Mouse (Mus musculus) induced T-regulatory cell, adult 2 months (primary cell): Measurements from ENCODE around the gene Tex19.2.

Source experiments
- DNase-seq: peaks from one replicate; pipeline ENCODE4 v3.0.0-alpha.2; 2012; ENCODE audit warnings: low read depth

Gene Tex19.2

GRCm38 (mm10) chr11:121118577-121118976 lies at the start of gene Tex19.2:
TSS of gene Tex19.2 (minus strand) at chr11:121118677.
- DNase-seq = no peak

DNA sequence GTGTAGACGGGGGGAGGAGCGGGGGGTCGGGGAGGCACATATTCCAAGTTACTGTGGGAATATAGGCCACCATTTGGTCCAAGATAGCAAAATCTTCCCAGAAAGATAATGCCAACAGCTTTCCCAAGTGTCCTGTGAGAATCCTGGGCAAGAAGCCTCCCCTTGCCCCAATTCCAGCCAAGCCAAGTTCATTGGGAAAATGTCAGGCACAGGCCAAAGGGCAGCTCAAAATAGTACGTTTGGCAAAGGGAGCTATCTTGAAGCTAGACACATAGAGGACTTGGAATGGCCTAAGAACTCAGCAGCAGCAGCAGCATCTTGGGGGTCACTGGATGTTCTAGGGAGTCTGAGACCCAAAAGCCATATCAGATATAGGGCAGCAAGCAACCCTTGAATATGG lies 45.3 kb upstream of the Tex19.2 start:
- no peak for DNase-seq

DNA sequence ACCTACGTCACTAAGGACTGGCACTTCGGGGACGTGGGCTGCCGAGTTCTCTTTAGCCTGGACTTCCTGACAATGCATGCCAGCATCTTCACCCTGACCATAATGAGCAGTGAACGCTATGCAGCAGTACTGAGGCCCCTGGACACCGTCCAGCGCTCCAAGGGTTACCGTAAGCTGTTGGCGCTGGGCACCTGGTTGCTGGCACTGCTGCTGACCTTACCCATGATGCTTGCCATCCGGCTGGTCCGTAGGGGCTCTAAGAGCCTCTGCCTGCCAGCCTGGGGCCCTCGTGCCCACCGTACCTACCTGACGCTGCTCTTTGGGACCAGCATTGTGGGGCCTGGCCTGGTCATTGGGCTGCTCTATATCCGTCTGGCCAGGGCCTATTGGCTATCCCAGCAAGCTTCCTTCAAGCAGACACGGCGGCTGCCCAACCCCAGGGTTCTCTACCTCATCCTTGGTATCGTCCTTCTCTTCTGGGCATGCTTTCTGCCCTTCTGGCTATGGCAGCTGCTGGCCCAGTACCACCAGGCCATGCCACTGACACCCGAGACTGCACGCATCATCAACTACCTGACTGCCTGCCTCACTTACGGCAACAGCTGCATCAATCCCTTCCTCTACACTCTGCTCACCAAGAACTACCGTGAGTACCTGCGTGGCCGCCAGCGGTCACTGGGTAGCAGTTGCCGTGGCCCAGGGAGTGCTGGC lies 42.3 kb upstream of the Tex19.2 start:
- no peak for DNase-seq

- no peak for DNase-seq
These were observed 41.5 kb upstream of the Tex19.2 start, which contains the start of gene Uts2r for GRCm38 (mm10) chr11:121159971-121160370. TSS of gene Uts2r (plus strand) at chr11:121160271.

GRCm38 (mm10) chr11:121156411-121156891 lies 38.0 kb upstream of the Tex19.2 start:
- DNase-seq = no peak

DNA sequence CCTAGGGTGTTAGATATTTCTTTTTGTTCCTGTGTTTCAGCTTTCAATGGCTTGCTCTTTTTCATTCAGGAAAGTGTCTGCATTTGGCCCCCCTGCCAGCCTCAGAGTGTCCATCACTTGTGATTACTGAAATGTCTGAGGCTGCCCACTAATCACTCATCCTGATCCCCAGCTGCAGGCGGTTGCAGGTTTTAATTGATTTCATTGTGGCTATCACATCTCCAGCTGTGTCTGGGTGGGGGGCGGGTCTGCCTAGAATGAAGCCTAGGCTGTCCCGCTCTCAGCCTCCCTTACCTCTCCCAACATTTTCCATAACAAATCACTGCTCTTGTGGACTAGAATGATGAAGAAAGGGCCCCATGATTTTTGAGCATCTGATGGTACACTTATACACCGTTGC lies 35.7 kb upstream of the Tex19.2 start:
- DNase-seq = no peak

DNA sequence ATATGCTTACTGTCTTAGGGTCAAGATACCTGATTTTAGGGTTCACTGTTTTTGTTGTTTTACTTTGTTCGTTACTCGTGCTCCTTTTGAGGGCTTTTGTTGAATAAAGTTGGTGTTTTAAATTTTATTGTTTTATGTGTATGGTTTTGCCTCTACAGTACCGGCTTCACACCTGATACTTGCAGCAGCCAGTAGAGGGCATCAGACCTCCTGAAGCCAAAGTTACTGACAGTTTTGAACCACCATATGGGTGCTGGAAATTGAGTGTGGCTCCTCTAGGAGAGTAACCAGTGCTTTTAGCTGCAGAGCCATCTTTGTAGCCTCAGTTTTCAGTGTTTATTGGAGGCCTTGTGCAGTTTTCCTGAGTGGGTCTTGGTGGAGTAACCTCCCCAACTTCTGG lies 29.7 kb upstream of the Tex19.2 start:
- DNase-seq = peak; percentile 36

GRCm38 (mm10) chr11:121145865-121146264 lies 27.4 kb upstream of the Tex19.2 start, which contains the start of gene Tex19.1:
TSS of gene Tex19.1 (plus strand) at chr11:121146143.
- no peak for DNase-seq

DNA sequence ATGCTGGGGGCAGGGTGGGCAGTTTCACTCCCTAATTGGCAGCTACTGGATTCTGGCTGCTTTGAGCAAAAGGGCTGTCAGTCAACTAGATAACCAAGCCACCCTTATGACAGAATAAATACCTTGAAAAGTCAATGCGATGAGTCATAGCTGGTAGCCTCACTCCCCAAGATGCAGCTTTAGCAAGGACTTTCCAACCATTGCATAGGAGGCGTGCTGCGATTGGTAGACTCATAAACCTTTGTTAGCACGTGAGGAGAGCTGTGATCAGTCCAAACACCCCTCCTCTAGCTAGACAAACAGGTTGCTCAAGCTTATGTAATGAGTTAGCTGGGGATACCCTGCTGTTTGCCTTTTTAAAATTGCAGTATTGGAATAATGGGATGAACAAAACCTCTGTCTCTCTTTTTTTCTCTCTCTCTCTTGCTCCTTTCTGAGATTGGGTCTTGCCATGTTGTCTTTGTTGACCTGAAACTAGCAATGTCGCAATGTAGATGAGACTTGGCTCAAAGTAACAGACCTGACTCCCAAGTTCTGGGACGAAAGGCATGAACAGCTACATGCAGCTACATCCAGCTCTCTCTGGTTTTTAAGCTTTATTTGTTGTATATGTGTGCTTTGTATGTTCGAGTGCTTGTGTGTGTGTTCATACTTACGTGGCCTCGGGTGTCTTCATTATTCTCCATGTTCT lies 25.0 kb upstream of the Tex19.2 start:
- DNase-seq = no peak

- no peak for DNase-seq
These were observed 20.3 kb upstream of the Tex19.2 start for GRCm38 (mm10) chr11:121138732-121139131.

DNA sequence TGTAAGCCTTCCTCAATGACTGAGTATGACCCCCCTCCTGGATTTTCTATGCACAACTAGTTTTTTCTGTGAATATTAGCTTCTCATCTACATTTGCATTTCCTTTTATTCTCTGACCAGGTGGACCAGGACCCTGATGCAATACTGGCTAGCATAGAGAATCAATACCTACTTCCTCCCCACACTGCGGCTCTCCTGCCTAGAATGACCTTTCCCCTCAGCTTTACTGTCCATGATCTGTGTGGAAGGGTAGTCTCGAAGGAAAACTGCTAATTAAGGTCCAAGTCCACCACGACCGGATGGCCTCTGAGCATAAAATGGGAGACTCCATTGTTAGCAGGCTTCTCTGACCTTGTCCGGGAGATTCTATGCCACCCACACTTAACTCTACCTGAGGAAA lies 19.2 kb upstream of the Tex19.2 start:
- DNase-seq = no peak

GRCm38 (mm10) chr11:121134600-121134999 lies 16.1 kb upstream of the Tex19.2 start:
- no peak for DNase-seq

DNA sequence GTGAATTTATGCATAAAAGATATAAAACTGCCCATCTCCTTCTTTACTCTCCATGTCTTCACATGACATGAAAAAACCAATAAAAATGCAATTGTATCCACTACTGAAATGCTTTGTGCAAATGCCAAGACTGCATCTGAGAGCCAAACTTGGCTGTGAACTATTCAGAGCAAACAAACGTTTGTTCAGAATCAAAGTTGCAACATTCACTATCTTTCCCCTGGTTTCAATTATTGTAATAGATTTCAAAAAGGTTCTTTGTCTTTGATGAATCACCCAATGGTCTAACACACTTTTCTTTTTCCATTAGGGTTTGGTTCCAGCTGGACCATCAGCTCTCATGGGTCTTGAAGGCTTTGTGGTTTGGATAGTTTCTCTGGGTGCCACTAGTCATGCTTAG lies 11.1 kb upstream of the Tex19.2 start:
- DNase-seq = no peak

GRCm38 (mm10) chr11:121127441-121127840 lies 9.0 kb upstream of the Tex19.2 start:
- no peak for DNase-seq

DNA sequence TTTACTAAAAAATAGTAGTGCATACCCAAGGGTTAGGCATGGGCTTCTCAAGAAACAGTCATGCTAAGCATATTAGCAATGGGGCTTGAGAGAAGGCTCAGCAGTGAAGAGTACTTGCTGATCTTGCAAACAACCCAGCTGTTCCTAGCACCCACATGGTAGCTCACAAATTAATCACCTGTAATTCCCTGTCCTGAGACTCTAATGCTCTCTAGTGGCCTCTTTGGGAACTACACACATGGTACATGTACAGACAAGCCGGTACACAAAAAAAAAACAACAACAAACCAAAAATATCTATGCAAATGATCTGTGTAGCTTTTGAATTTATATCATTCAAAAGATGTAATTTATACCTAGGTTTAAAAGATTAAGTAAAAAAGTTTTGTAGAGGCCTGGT lies 7.9 kb upstream of the Tex19.2 start:
- peak; percentile 70 for DNase-seq

DNA sequence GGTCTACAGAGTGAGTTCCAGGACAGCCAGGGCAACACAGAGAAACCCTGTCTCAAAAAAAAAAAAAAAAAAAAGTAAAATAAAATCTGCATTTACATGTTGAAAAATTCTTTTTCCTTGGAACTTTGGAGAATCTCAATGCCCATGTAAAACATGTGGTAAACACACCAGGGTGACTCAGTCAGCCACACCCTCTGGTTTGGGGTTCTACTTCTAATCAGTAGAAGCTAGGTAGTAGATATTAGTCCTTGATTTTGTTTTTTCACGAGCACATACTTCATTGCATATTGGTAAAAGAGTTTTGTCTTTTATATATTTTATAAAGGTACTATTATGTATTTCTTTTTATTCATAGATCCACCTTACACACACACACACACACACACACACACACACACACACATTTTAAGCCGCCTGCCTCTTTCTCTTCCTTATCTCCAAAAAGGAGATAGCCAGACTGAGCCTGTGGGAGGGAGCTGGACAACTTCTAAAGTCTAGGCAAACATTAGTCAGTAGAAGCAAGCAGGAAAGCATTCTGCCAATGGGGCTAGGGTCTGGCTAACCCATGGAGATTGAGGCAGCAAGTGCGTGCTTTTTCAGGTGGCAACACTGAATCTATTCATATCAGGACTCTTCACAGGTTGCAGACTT lies 7.2 kb upstream of the Tex19.2 start:
- DNase-seq = no peak

- DNase-seq = no peak
These were observed 5.0 kb upstream of the Tex19.2 start for GRCm38 (mm10) chr11:121123438-121123837.

- DNase-seq = no peak
These were observed 3.7 kb upstream of the Tex19.2 start for GRCm38 (mm10) chr11:121122024-121122670.

DNA sequence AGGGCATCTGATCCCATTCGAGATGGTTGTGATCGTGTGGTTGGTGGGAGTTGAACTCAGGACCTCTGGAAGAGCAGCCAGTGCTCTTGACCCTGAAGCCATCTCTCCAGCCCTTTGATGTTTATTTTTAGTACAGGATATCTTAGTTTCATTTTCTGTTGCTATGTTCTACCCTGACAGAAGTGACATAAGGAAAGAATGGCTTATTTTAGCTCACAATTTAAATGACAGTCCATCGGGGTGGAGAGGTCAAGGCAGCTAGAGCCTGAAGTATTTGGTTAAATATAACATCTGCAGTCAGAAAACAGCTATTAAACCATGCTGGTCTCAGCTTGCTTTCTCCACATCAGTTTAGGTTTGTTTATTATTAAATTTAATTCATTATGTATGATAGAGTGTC lies 2.7 kb upstream of the Tex19.2 start:
- DNase-seq = no peak

- DNase-seq = no peak
These were observed 371 bp downstream of the Tex19.2 start for GRCm38 (mm10) chr11:121118106-121118505.

- DNase-seq = no peak
These were observed 6.2 kb downstream of the Tex19.2 start for GRCm38 (mm10) chr11:121112091-121112775.

GRCm38 (mm10) chr11:121111601-121112000 lies 6.9 kb downstream of the Tex19.2 start:
- no peak for DNase-seq
